Mouse (Mus musculus) hindbrain, embryonic 14.5 days (tissue): ENCODE results near the gene Syndig1l. TPM values are rescaled to one million over a fixed set of nuclear protein-coding genes. Genes with fewer than 3 reads are reported as not detected.

Source experiments
- ATAC-seq: fragments of 200-750 bp; cut with Nextera tagmentation; 2 replicates; pipeline ENCODE4 v1.8.0; 2017; ENCODE audit warnings: moderate number of reproducible peaks, mild to moderate bottlenecking, moderate TSS enrichment, moderate library complexity; ENCODE audit not compliant: low FRiP score
- DNase-seq: peaks from one replicate; pipeline ENCODE4 v3.0.0-alpha.2; 2015; ENCODE audit warnings: low spot score
- H3K27ac ChIP-seq: fragments of 300-500 bp; sonication (generic); 2 replicates; pipeline ENCODE4 v1.5.1; 2014; ENCODE audit warnings: mild to moderate bottlenecking, moderate library complexity
- H3K27me3 ChIP-seq: fragments of 300-500 bp; sonication (generic); 2 replicates; pipeline ENCODE4 v1.6.1; 2014; ENCODE audit warnings: mild to moderate bottlenecking, low read length, mixed read lengths; ENCODE audit not compliant: control insufficient read depth, insufficient read depth
- H3K36me3 ChIP-seq: fragments of 300-500 bp; sonication (generic); replicated peaks from 2 replicates; pipeline ENCODE4 v1.6.1; 2014; ENCODE audit not compliant: control insufficient read depth, insufficient read depth
- H3K4me1 ChIP-seq: fragments of 300-500 bp; sonication (generic); replicated peaks from 2 replicates; pipeline ENCODE4 v1.6.1; 2014; ENCODE audit warnings: antibody characterized with exemption, low read length, mixed read lengths; ENCODE audit not compliant: control insufficient read depth, insufficient read depth
- H3K4me2 ChIP-seq: fragments of 300-500 bp; sonication (generic); replicated peaks from 2 replicates; pipeline ENCODE4 v1.6.1; 2014; ENCODE audit warnings: mild to moderate bottlenecking, moderate library complexity
- H3K4me3 ChIP-seq: fragments of 300-500 bp; sonication (generic); replicated peaks from 2 replicates; pipeline ENCODE4 v1.5.1; 2014; ENCODE audit warnings: mild to moderate bottlenecking, low read length
- H3K9ac ChIP-seq: fragments of 300-500 bp; sonication (generic); 2 replicates; pipeline ENCODE4 v1.6.1; 2014
- H3K9me3 ChIP-seq: fragments of 300-500 bp; sonication (generic); 2 replicates; pipeline ENCODE4 v1.6.1; 2016; ENCODE audit warnings: low read length; ENCODE audit not compliant: control insufficient read depth
- WGBS: fragments of 180-500 bp; shearing (Covaris S2); extraction: QIAGEN DNeasy Blood & Tissue Kit; methylation state at CpG from one replicate; pipeline ENCODE4 v1.1.7; 2014; 5-methylcytosine and 5-hydroxymethylcytosine counted together
- polyA plus RNA-seq: library from polyadenylated mRNA; unstranded; fragments of >200 nt; fragmentation: Nextera tagmentation; extraction: Ambion mirVana; gene quantifications from 2 replicates; pipeline ENCODE4 v1.2.1, GENCODE M21; 2014

Syndig1l gene
- 11.1 and 13.6 TPM in 2 replicates for polyA plus RNA-seq

- H3K9me3 ChIP-seq, result no peaks in the 10 kb centered on the region
- peaks cover 32% of the 10 kb centered on the region for H3K27me3 ChIP-seq
- peak within 1 kb of the TSS; percentile 67 for H3K4me3 ChIP-seq
- peak within 1 kb of the TSS; percentile 77 for H3K9ac ChIP-seq
- H3K4me2 ChIP-seq, result peak within 1 kb of the TSS; percentile 89
- peak within 1 kb of the TSS; percentile 62 for H3K27ac ChIP-seq
- H3K36me3 ChIP-seq, result no peaks in the 10 kb centered on the region
- 1% methylated on average over 48 of the region's 79 CpGs for WGBS
- H3K4me1 ChIP-seq, result peaks cover 6% of the 10 kb centered on the region
- peak; percentile 59 for DNase-seq
- ATAC-seq, result peak; percentile 76
Measured at GRCm38 (mm10) chr12:84698319-84699081, at the start of gene Syndig1l. Syndig1l (minus strand) TSS chr12:84698831.

GRCm38 (mm10) chr12:84748134-84748533, 49.5 kb upstream of the Syndig1l start:
- peaks cover 16% of the 10 kb centered on the region for H3K4me1 ChIP-seq
- no peak overlapping the region for H3K4me2 ChIP-seq
- H3K4me3 ChIP-seq, result no peak overlapping the region
- no peaks in the 10 kb centered on the region for H3K36me3 ChIP-seq
- H3K9ac ChIP-seq, result no peak overlapping the region
- no peak overlapping the region for H3K27ac ChIP-seq
- H3K27me3 ChIP-seq, result no peaks in the 10 kb centered on the region
- DNase-seq, result no peak
- no peaks in the 10 kb centered on the region for H3K9me3 ChIP-seq
- WGBS, result 74% methylated on average over 3 of the region's 3 CpGs
- ATAC-seq, result no peak

GRCm38 (mm10) chr12:84745700-84746099, 47.1 kb upstream of the Syndig1l start:
- Histone ChIP-seq H3K4me3 (no peak overlapping the region), H3K9ac (no peak overlapping the region), H3K27me3 (no peaks in the 10 kb centered on the region), H3K36me3 (no peaks in the 10 kb centered on the region), H3K4me2 (no peak overlapping the region), H3K27ac (no peak overlapping the region), H3K4me1 (no peaks in the 10 kb centered on the region), H3K9me3 (no peaks in the 10 kb centered on the region)
- 73% methylated on average over 4 of the region's 4 CpGs for WGBS
- no peak for ATAC-seq
- DNase-seq, result no peak

- H3K9ac ChIP-seq, result no peak overlapping the region
- 87% methylated on average over 10 of the region's 10 CpGs for WGBS
Measured at GRCm38 (mm10) chr12:84743496-84743895, 44.9 kb upstream of the Syndig1l start.

GRCm38 (mm10) chr12:84733366-84733765, 34.7 kb upstream of the Syndig1l start:
- no peak overlapping the region for H3K4me3 ChIP-seq
- 78% methylated on average over 13 of the region's 13 CpGs for WGBS

More at GRCm38 (mm10) chr12:84743496-84743895, 44.9 kb upstream of the Syndig1l start:
- DNase-seq (no peak), ATAC-seq (no peak)
- Histone ChIP-seq H3K4me2 (no peak overlapping the region), H3K27me3 (no peaks in the 10 kb centered on the region), H3K9me3 (no peaks in the 10 kb centered on the region), H3K27ac (no peak overlapping the region), H3K4me1 (no peaks in the 10 kb centered on the region), H3K4me3 (no peak overlapping the region), H3K36me3 (no peaks in the 10 kb centered on the region)

GRCm38 (mm10) chr12:84728421-84728820, 29.8 kb upstream of the Syndig1l start:
- Histone ChIP-seq H3K4me3 (no peak overlapping the region), H3K4me1 (no peaks in the 10 kb centered on the region), H3K36me3 (no peaks in the 10 kb centered on the region), H3K9ac (no peak overlapping the region), H3K9me3 (no peaks in the 10 kb centered on the region), H3K27me3 (no peaks in the 10 kb centered on the region), H3K27ac (no peak overlapping the region), H3K4me2 (no peak overlapping the region)
- no peak for DNase-seq
- WGBS, result 94% methylated on average over 10 of the region's 10 CpGs
- no peak for ATAC-seq

More at GRCm38 (mm10) chr12:84733366-84733765, 34.7 kb upstream of the Syndig1l start:
- DNase-seq, result no peak
- H3K9ac ChIP-seq, result no peak overlapping the region
- no peaks in the 10 kb centered on the region for H3K4me1 ChIP-seq
- H3K27me3 ChIP-seq, result no peaks in the 10 kb centered on the region
- no peak for ATAC-seq
- H3K27ac ChIP-seq, result no peak overlapping the region
- no peaks in the 10 kb centered on the region for H3K36me3 ChIP-seq
- no peak overlapping the region for H3K4me2 ChIP-seq
- no peaks in the 10 kb centered on the region for H3K9me3 ChIP-seq

GRCm38 (mm10) chr12:84727434-84727833, 28.8 kb upstream of the Syndig1l start:
- ATAC-seq (no peak), DNase-seq (no peak)
- no peak overlapping the region for H3K27ac ChIP-seq
- no peaks in the 10 kb centered on the region for H3K27me3 ChIP-seq
- no peaks in the 10 kb centered on the region for H3K36me3 ChIP-seq
- H3K9me3 ChIP-seq, result no peaks in the 10 kb centered on the region
- H3K4me1 ChIP-seq, result no peaks in the 10 kb centered on the region
- H3K4me2 ChIP-seq, result no peak overlapping the region
- no peak overlapping the region for H3K9ac ChIP-seq
- 72% methylated on average over 5 of the region's 5 CpGs for WGBS
- H3K4me3 ChIP-seq, result no peak overlapping the region

GRCm38 (mm10) chr12:84726986-84727385, 28.4 kb upstream of the Syndig1l start:
- DNase-seq (no peak), ATAC-seq (no peak)
- no peaks in the 10 kb centered on the region for H3K9me3 ChIP-seq
- 30% methylated on average over 4 of the region's 4 CpGs for WGBS
- H3K36me3 ChIP-seq, result no peaks in the 10 kb centered on the region
- no peaks in the 10 kb centered on the region for H3K27me3 ChIP-seq
- no peak overlapping the region for H3K9ac ChIP-seq
- H3K27ac ChIP-seq, result no peak overlapping the region
- no peaks in the 10 kb centered on the region for H3K4me1 ChIP-seq
- H3K4me3 ChIP-seq, result no peak overlapping the region
- no peak overlapping the region for H3K4me2 ChIP-seq

- Histone ChIP-seq H3K9ac (no peak overlapping the region), H3K4me2 (no peak overlapping the region), H3K4me3 (no peak overlapping the region), H3K4me1 (no peaks in the 10 kb centered on the region), H3K9me3 (no peaks in the 10 kb centered on the region), H3K36me3 (no peaks in the 10 kb centered on the region), H3K27me3 (no peaks in the 10 kb centered on the region), H3K27ac (no peak overlapping the region)
- DNase-seq (no peak), ATAC-seq (no peak)
- 90% methylated on average over 4 of the region's 4 CpGs for WGBS
Measured at GRCm38 (mm10) chr12:84726391-84726790, 27.8 kb upstream of the Syndig1l start.
